Mouse (Mus musculus) ES-E14 (cell line): ENCODE results near the gene Efna4.

Source experiments
- CHD2 ChIP-seq: IDR thresholded peaks from 2 replicates; pipeline ENCODE4 v1.6.1; 2014; ENCODE audit warnings: mild to moderate bottlenecking, low read depth, low read length, inconsistent platforms
- HCFC1 ChIP-seq: IDR thresholded peaks from 2 replicates; pipeline ENCODE4 v1.6.1; 2012; ENCODE audit warnings: low read length, inconsistent platforms, borderline replicate concordance; ENCODE audit not compliant: insufficient read depth
- MAFK ChIP-seq: IDR thresholded peaks from 2 replicates; pipeline ENCODE4 v1.6.1; 2014; ENCODE audit warnings: mild to moderate bottlenecking, low read depth, low read length, inconsistent platforms; ENCODE audit not compliant: insufficient read depth
- ZC3H11A ChIP-seq: IDR thresholded peaks from 2 replicates; pipeline ENCODE4 v1.6.1; 2012; ENCODE audit warnings: low read depth, mild to moderate bottlenecking, inconsistent platforms, low read length, borderline replicate concordance

GRCm38 (mm10) chr3:89365153-89365485, 27.3 kb upstream of the Efna4 start, which contains the start of gene Dcst1:
- TF ChIP-seq HCFC1 (no peak), CHD2 (no peak), ZC3H11A (no peak), MAFK (no peak)
